Comparison of ENCODE assay signal across 8 mouse cellular contexts in the genomic region with DNA sequence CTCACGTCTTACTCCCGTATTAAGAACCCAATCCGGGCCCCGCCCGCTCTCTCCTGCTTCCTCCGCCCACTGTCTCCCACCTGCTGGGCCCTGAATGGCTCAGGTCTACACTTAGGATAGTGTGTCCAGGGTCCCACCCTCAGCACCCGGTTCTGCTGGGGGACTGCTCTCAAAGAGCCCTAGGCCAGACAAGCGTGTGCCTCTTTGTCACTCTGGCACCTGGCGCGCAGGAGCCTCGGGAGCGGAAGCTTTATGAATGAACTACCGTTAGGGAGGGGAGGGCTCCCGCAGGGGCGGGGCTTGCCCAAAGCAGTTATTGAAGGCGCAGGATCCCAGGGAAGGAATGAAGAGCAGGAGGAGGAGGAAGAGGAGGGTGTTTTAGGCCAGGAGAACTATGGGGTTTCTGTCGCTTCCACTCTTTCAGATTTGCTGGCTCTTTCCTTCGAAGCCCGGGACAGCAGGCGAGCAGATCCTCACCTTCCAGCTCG. TPM values are rescaled to one million over a fixed set of nuclear protein-coding genes. Genes with fewer than 3 reads are reported as not detected.
DNase-seq lines count a peak whose midpoint lies in the region; ATAC-seq lines count a peak whose summit lies in the region.

No protein-coding gene starts in this region.

- peak overlapping the region; percentile 95 for H3K4me2 ChIP-seq in kidney, embryonic 16.5 days (replicated peaks; ENCODE audit: low read depth, low read length)
- H3K4me2 ChIP-seq in liver, embryonic 12.5 days: peak overlapping the region; percentile 86

- H3K27me3 ChIP-seq in heart, embryonic 10.5 days (ENCODE audit: insufficient read depth, poor library complexity, severe bottlenecking): no peaks in the 10 kb centered on the region
- H3K27me3 ChIP-seq in kidney, embryonic 16.5 days (ENCODE audit: insufficient read depth, low read length): no peaks in the 10 kb centered on the region
- peaks cover 29% of the 10 kb centered on the region for H3K27me3 ChIP-seq in liver, embryonic 12.5 days (replicated peaks)
- H3K27me3 ChIP-seq in splenic B cell, adult 2 months (ENCODE audit: control insufficient read depth, insufficient read depth, low read length, poor library complexity, severe bottlenecking): no peaks in the 10 kb centered on the region

- peaks cover 21% of the 10 kb centered on the region for H3K4me1 ChIP-seq in heart, embryonic 10.5 days
- H3K4me1 ChIP-seq in kidney, embryonic 16.5 days (ENCODE audit: insufficient read depth, low read length): peaks cover 19% of the 10 kb centered on the region
- H3K4me1 ChIP-seq in liver, embryonic 12.5 days: peaks cover 25% of the 10 kb centered on the region

- peaks cover 51% of the 10 kb centered on the region for H3K36me3 ChIP-seq in heart, embryonic 10.5 days
- H3K36me3 ChIP-seq in kidney, embryonic 16.5 days (ENCODE audit: insufficient read depth, low read length): peaks cover 37% of the 10 kb centered on the region
- peaks cover 40% of the 10 kb centered on the region for H3K36me3 ChIP-seq in liver, embryonic 12.5 days
- peaks cover 10% of the 10 kb centered on the region; the same call in 1 of the 2 replicates for H3K36me3 ChIP-seq in splenic B cell, adult 2 months (ENCODE audit: control insufficient read depth, insufficient read depth, low read length, poor library complexity, severe bottlenecking)

- peak overlapping the region; percentile 91 for H3K4me3 ChIP-seq in heart, embryonic 10.5 days
- peak overlapping the region; percentile 68 for H3K4me3 ChIP-seq in kidney, embryonic 16.5 days (ENCODE audit: low read length)
- H3K4me3 ChIP-seq in liver, embryonic 12.5 days: peak overlapping the region; percentile 74

- under 1% methylated on average over 21 of the region's 21 CpGs for WGBS in heart, embryonic 10.5 days
- under 1% methylated on average over 21 of the region's 21 CpGs for WGBS in kidney, embryonic 16.5 days
- under 1% methylated on average over 21 of the region's 21 CpGs for WGBS in liver, embryonic 12.5 days (ENCODE audit: insufficient replicate concordance)

- peak; percentile 75 for DNase-seq in 3T3-L1 (ENCODE audit: low read depth, low spot score)
- peak; percentile 73 for DNase-seq in adrenal gland, adult 2 months
- DNase-seq in embryo, embryonic 9.5 days (ENCODE audit: extremely low spot score): peak; percentile 75
- DNase-seq in heart, embryonic 10.5 days (ENCODE audit: low spot score): peak; percentile 82
- peak; percentile 70 for DNase-seq in naive thymus-derived CD4-positive, alpha-beta T cell, adult 2 months (ENCODE audit: low read depth)
- DNase-seq in splenic B cell, adult 2 months (ENCODE audit: low read depth, low spot score): peak; percentile 60

- peak overlapping the region; percentile 96 for H3K27ac ChIP-seq in heart, embryonic 10.5 days
- peak overlapping the region; percentile 95 for H3K27ac ChIP-seq in kidney, embryonic 16.5 days (ENCODE audit: low read length)
- peak overlapping the region; percentile 79 for H3K27ac ChIP-seq in liver, embryonic 12.5 days

- peak overlapping the region; percentile 99 for H3K9ac ChIP-seq in kidney, embryonic 16.5 days (replicated peaks; ENCODE audit: low read length)
- H3K9ac ChIP-seq in liver, embryonic 12.5 days: peak overlapping the region; percentile 75

- ATAC-seq in kidney, embryonic 16.5 days (ENCODE audit: low FRiP score, low TSS enrichment): peak; percentile 53
- peak; percentile 57 for ATAC-seq in liver, embryonic 12.5 days

- no peaks in the 10 kb centered on the region for H3K9me3 ChIP-seq in heart, embryonic 10.5 days
- no peaks in the 10 kb centered on the region for H3K9me3 ChIP-seq in kidney, embryonic 16.5 days (ENCODE audit: low read length)
- no peaks in the 10 kb centered on the region for H3K9me3 ChIP-seq in liver, embryonic 12.5 days (replicated peaks)

RNA-seq across cellular contexts. Expression of gene Zkscan17, which starts 21.2 kb away (rescaled TPM):
- 10 to 100 TPM; 16.7 to 17.9 TPM for total RNA-seq in adrenal gland, adult 2 months (2021)
- polyA plus RNA-seq in adrenal gland, adult 2 months (2012; rRNA removed): 11.0 and 14.9 TPM in 2 replicates
- 19.9 and 22.9 TPM in 2 replicates for polyA plus RNA-seq in heart, embryonic 10.5 days (2016; fragmentation: Nextera tagmentation; extraction: Ambion mirVana)
- 29.1 and 31.4 TPM in 2 replicates for polyA plus RNA-seq in kidney, embryonic 16.5 days (2015; fragmentation: Nextera tagmentation; extraction: Ambion mirVana)
- polyA plus RNA-seq in liver, embryonic 12.5 days (2016; fragmentation: Nextera tagmentation; extraction: Ambion mirVana): 8.6 and 9.1 TPM in 2 replicates

RNA-seq across cellular contexts. Expression of gene Zfp867, which starts 33.1 kb away (rescaled TPM):
- 1 to 10 TPM; 2.7 to 5.5 TPM for total RNA-seq in adrenal gland, adult 2 months (2021)
- 0.12 and 0.13 TPM in 2 replicates for polyA plus RNA-seq in adrenal gland, adult 2 months (2012; rRNA removed)
- polyA plus RNA-seq in heart, embryonic 10.5 days (2016; fragmentation: Nextera tagmentation; extraction: Ambion mirVana): 5.2 and 5.9 TPM in 2 replicates
- 9.3 and 9.6 TPM in 2 replicates for polyA plus RNA-seq in kidney, embryonic 16.5 days (2015; fragmentation: Nextera tagmentation; extraction: Ambion mirVana)
- polyA plus RNA-seq in liver, embryonic 12.5 days (2016; fragmentation: Nextera tagmentation; extraction: Ambion mirVana): 1.3 and 1.7 TPM in 2 replicates

RNA-seq across cellular contexts. Expression of gene Nlrp3, which starts 36.0 kb away (rescaled TPM):
- total RNA-seq in adrenal gland, adult 2 months (2021): 1 to 10 TPM; 1.3 to 1.8 TPM
- 0.26 and 0.29 TPM in 2 replicates for polyA plus RNA-seq in adrenal gland, adult 2 months (2012; rRNA removed)
- 0.40 TPM in 1 of 2 replicates, not detected in the other for polyA plus RNA-seq in heart, embryonic 10.5 days (2016; fragmentation: Nextera tagmentation; extraction: Ambion mirVana)
- 0.04 and 0.07 TPM in 2 replicates for polyA plus RNA-seq in kidney, embryonic 16.5 days (2015; fragmentation: Nextera tagmentation; extraction: Ambion mirVana)
- 0.41 and 0.43 TPM in 2 replicates for polyA plus RNA-seq in liver, embryonic 12.5 days (2016; fragmentation: Nextera tagmentation; extraction: Ambion mirVana)

RNA-seq across cellular contexts. Expression of gene Snap47, which starts 54.4 kb away (rescaled TPM):
- 100 to 1,000 TPM in 1 of 2 experiments, 10 to 100 TPM in 1; 92.1 to 102 TPM for total RNA-seq in adrenal gland, adult 2 months (2021)
- 59.5 and 67.0 TPM in 2 replicates for polyA plus RNA-seq in adrenal gland, adult 2 months (2012; rRNA removed)
- 120 and 123 TPM in 2 replicates for polyA plus RNA-seq in heart, embryonic 10.5 days (2016; fragmentation: Nextera tagmentation; extraction: Ambion mirVana)
- polyA plus RNA-seq in kidney, embryonic 16.5 days (2015; fragmentation: Nextera tagmentation; extraction: Ambion mirVana): 119 and 124 TPM in 2 replicates
- polyA plus RNA-seq in liver, embryonic 12.5 days (2016; fragmentation: Nextera tagmentation; extraction: Ambion mirVana): 34.4 and 35.8 TPM in 2 replicates

RNA-seq across cellular contexts. Expression of gene Jmjd4, which starts 55.5 kb away (rescaled TPM):
- 1 to 10 TPM; 8.4 to 9.4 TPM for total RNA-seq in adrenal gland, adult 2 months (2021)
- polyA plus RNA-seq in adrenal gland, adult 2 months (2012; rRNA removed): 4.9 and 6.2 TPM in 2 replicates
- polyA plus RNA-seq in heart, embryonic 10.5 days (2016; fragmentation: Nextera tagmentation; extraction: Ambion mirVana): 14.5 and 15.3 TPM in 2 replicates
- 13.0 and 13.6 TPM in 2 replicates for polyA plus RNA-seq in kidney, embryonic 16.5 days (2015; fragmentation: Nextera tagmentation; extraction: Ambion mirVana)
- polyA plus RNA-seq in liver, embryonic 12.5 days (2016; fragmentation: Nextera tagmentation; extraction: Ambion mirVana): 7.5 and 7.7 TPM in 2 replicates

Comparison
In these comparisons a context has a peak if more than half of its experiments do, and no peak if none do; other contexts are left out.
1. Peak in every context shown above with its lines: DNase-seq, ATAC-seq, H3K4me3 ChIP-seq and H3K27ac ChIP-seq.